Mouse (Mus musculus) lung, postnatal 25 days (tissue): Measurements from ENCODE around the gene Krtap15.

ENCODE experiments used
- DNase-seq: peaks from one replicate; pipeline ENCODE4 v3.0.0; 2022; ENCODE audit warnings: low spot score

The Krtap15 gene

GRCm38 (mm10) chr16:88820066-88820465 is at the start of gene Krtap15:
TSS of gene Krtap15 (plus strand) at chr16:88820215.
- no peak for DNase-seq

GRCm38 (mm10) chr16:88774106-88774505 is 45.9 kb upstream of the Krtap15 start, which contains the start of gene 2310057N15Rik:
TSS of gene 2310057N15Rik (minus strand) at chr16:88774206.
- no peak for DNase-seq

GRCm38 (mm10) chr16:88777596-88777995 is 42.4 kb upstream of the Krtap15 start, which contains the start of gene Gm5965:
TSS of gene Gm5965 (plus strand) at chr16:88777896.
- DNase-seq: no peak

DNA sequence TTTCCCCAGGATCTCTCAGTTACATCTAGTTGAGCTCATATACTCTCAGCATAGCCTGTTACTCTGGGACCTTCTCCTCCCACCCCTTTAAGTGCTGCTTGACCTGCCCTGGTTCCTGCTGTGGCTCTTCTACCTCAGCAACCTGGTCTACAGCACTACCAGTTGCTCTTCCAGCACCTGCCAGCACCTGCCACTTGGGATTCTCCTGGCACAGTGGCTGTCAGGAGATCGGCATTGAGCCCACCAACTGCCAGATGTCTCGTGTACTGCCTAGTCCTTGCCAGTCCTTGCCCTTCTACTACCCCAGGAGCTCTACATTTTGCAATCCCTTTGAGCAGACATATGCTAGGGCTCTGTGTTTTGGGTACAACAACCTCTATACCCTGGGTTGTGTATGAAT is 33.2 kb upstream of the Krtap15 start:
- DNase-seq: no peak

GRCm38 (mm10) chr16:88811827-88812226 is 8.2 kb upstream of the Krtap15 start, which contains the start of gene Gm20741:
TSS of gene Gm20741 (minus strand) at chr16:88812220.
- DNase-seq: no peak

GRCm38 (mm10) chr16:88823736-88824135 is 3.7 kb downstream of the Krtap15 start:
- DNase-seq: peak; percentile 1

GRCm38 (mm10) chr16:88826095-88826652 is 6.2 kb downstream of the Krtap15 start, which contains the start of gene Krtap14:
TSS of gene Krtap14 (minus strand) at chr16:88826145.
- DNase-seq: no peak

GRCm38 (mm10) chr16:88826978-88827377 is 7.0 kb downstream of the Krtap15 start:
- DNase-seq: no peak

- no peak for DNase-seq
Measured at GRCm38 (mm10) chr16:88847363-88847762, 27.3 kb downstream of the Krtap15 start.

- DNase-seq: no peak
Measured at GRCm38 (mm10) chr16:88848558-88848957, 28.5 kb downstream of the Krtap15 start.

DNA sequence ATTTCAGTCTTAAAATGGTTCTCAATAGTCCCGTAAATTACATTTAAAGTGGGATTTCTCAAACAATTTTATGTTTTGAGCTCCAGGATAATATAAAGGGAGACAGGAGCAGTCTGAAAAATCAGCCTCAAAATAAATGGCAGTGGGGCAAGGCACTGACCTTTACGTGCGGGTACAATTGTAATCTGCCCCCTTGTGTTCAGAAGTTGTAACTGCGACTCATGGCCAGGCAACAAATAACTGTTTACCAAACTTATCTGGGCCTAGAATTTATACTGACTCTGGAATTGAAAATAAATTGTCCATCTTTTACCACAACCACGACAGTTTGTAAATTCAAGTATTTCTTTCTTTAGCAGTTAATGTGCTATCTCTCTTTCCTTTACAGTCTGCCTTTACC is 31.4 kb downstream of the Krtap15 start:
- DNase-seq: no peak

DNA sequence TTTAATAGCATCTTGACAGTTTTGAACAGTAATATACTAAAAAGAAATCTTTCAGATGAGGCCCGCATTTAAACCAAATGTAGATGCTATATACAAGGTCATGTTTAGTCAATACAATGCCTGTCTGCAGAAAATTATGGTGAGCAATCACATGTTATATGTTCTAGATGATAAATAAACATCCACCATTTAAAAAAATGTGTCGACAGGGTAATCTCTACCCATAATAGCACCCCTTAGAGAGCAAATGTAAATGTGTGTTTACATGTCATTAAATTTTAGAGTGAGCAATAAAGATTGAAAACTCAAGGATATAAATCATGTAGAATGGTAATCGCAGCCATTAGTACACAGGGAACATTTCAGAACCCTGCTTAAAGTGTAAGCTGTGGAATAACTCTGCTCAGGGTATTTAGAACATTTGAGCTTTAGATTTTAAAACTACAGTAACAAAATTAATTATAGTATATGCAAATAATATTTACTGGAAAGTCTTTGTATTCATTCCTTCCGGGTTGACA is 44.9 kb downstream of the Krtap15 start:
- DNase-seq: no peak

DNA sequence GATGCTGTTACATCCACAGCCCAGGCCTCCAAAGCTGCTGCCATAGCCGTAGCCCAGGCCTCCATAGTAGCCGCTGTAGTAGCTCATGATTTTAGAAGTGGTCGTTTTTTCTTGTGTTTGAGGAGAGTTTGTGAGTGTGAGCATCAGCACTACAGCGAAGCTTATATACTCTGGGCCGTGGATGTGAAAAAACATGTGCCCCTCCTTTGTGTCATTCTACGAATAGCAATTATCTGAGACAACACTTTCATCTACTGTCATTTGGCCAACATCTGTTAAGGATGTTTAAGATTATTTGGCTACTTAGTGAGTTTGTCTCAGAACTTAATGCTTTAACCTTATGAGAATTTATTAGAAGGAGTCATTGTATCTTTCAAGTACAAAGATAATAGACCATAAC is 49.3 kb downstream of the Krtap15 start, which contains the start of gene Krtap19-1:
Gene Krtap19-1, minus strand, starts transcription at position 101 of the 400 bp plus-strand sequence.
- no peak for DNase-seq

GRCm38 (mm10) chr16:88874169-88874568 is 54.2 kb downstream of the Krtap15 start, which contains the start of gene Krtap19-2:
TSS of gene Krtap19-2 (minus strand) at chr16:88874269.
- DNase-seq: no peak

GRCm38 (mm10) chr16:88877938-88878337 is 57.9 kb downstream of the Krtap15 start, which contains the start of gene Krtap19-3:
TSS of gene Krtap19-3 (minus strand) at chr16:88878038.
- DNase-seq: no peak
